In the genomic region with DNA sequence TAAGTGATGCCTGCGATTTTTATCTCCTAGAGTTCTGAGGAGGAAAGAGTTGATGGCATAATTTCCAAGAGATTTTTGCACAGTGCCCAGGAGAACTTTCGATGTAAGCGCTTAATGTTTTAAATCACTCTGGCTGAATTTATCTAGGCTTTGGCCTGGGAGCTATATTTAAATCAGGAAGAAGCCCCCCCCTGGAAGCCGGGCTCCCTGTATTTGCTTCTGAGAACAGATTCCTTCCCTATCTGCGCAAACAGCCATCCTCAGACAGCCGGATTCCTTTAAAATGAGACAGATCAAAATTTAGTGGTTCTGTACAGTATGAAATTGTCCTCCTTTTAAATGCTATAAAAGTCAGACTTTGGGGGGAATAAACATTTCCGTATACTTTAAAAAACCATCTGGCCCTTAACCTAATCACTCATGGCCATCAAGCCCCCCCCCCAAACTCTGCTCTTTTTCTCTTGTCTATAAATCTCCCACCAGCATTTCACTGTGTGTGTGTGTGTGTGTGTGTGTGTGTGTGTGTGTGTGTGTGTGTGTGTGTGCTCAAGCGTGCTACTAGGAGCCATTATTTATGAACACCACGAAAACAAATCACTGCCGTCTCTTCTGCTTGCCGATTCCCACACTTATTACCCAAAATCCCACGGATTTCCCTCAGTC, we compare ENCODE assay signal across 9 mouse cellular contexts. TPM values are rescaled to one million over a fixed set of nuclear protein-coding genes. Genes with fewer than 3 reads are reported as not detected.
DNase-seq lines count a peak whose midpoint lies in the region; ATAC-seq and TF ChIP-seq lines count a peak whose summit lies in the region.
"Had no signal": no experiment of that assay in that cellular context is flagged by ENCODE, and none has a peak within 500 bp of the region (broad histone marks: within the 10 kb centered on the region; RNA-seq: fewer than 3 reads in every experiment).

No protein-coding gene starts in this region.

- H3K27me3 ChIP-seq in heart, embryonic 11.5 days (ENCODE audit: control insufficient read depth, insufficient read depth, low read length): peaks cover 35% of the 10 kb centered on the region
- peaks cover 13% of the 10 kb centered on the region for H3K27me3 ChIP-seq in forebrain, embryonic 13.5 days
- H3K27me3 ChIP-seq in midbrain, postnatal 0 days (ENCODE audit: insufficient read depth, low read length): no peaks in the 10 kb centered on the region
- H3K27me3 ChIP-seq: CH12.LX had no signal

- H3K4me3 ChIP-seq in heart, embryonic 11.5 days (ENCODE audit: low read depth, low read length): peak overlapping the region; percentile 79
- no peak overlapping the region for H3K4me3 ChIP-seq in forebrain, embryonic 13.5 days
- H3K4me3 ChIP-seq in midbrain, postnatal 0 days (ENCODE audit: low read depth, low read length): peak overlapping the region; percentile 74; the same call in 1 of the 2 replicates

- intact Hi-C loops in heart, postnatal 25 days (cut with DNase I): loop anchor here (5.0 kb wide), 1 partner anchor 88 kb away; no protein-coding TSS in a partner anchor

- no peaks in the 10 kb centered on the region for H3K36me3 ChIP-seq in heart, embryonic 11.5 days (ENCODE audit: control insufficient read depth, insufficient read depth, low read length)
- no peaks in the 10 kb centered on the region for H3K36me3 ChIP-seq in forebrain, embryonic 13.5 days (ENCODE audit: poor library complexity, severe bottlenecking)
- no peaks in the 10 kb centered on the region for H3K36me3 ChIP-seq in midbrain, postnatal 0 days (ENCODE audit: insufficient read depth, low read length)

- no peak for ATAC-seq in heart, embryonic 11.5 days (replicated peaks; ENCODE audit: insufficient number of reproducible peaks, low FRiP score, low TSS enrichment)
- ATAC-seq in forebrain, embryonic 13.5 days: no peak
- ATAC-seq in midbrain, postnatal 0 days (ENCODE audit: low FRiP score): no peak

- DNase-seq in heart, postnatal 25 days (ENCODE audit: low spot score): no peak
- peak; percentile 60 for DNase-seq in kidney, postnatal 14 days
- DNase-seq in midbrain, postnatal 0 days (ENCODE audit: low spot score): no peak
- DNase-seq in frontal cortex, postnatal 25 days (ENCODE audit: low spot score in 2 of 2): no peak
- no peak for DNase-seq in right cerebral cortex, adult 2 months (ENCODE audit: low spot score in 2 of 2)
- DNase-seq in urinary bladder, adult 2 months (ENCODE audit: low spot score): no peak

- 38% methylated on average over 12 of the region's 12 CpGs for WGBS in heart, embryonic 11.5 days (ENCODE audit: insufficient replicate concordance)
- WGBS in forebrain, embryonic 13.5 days: 46% methylated on average over 12 of the region's 12 CpGs
- 48% methylated on average over 12 of the region's 12 CpGs for WGBS in midbrain, postnatal 0 days

- H3K4me1 ChIP-seq in heart, embryonic 11.5 days (ENCODE audit: control insufficient read depth, insufficient read depth, low read length): peaks cover 6% of the 10 kb centered on the region; the same call in 1 of the 2 replicates
- peaks cover 30% of the 10 kb centered on the region for H3K4me1 ChIP-seq in forebrain, embryonic 13.5 days
- peaks cover 6% of the 10 kb centered on the region; the same call in 1 of the 2 replicates for H3K4me1 ChIP-seq in midbrain, postnatal 0 days (ENCODE audit: insufficient read depth, low read length)

- TF ChIP-seq CTCF in midbrain, postnatal 0 days (IDR thresholded peaks at IDR 0.05): no peak

- H3K4me2 ChIP-seq in heart, embryonic 11.5 days: peak overlapping the region; percentile 98
- peak overlapping the region; percentile 92 for H3K4me2 ChIP-seq in forebrain, embryonic 13.5 days
- peak overlapping the region; percentile 99 for H3K4me2 ChIP-seq in midbrain, postnatal 0 days (ENCODE audit: low read depth, low read length, poor library complexity, severe bottlenecking)

- no peaks in the 10 kb centered on the region for H3K9me3 ChIP-seq in heart, embryonic 11.5 days (replicated peaks; ENCODE audit: control insufficient read depth, low read length)
- H3K9me3 ChIP-seq in forebrain, embryonic 13.5 days (replicated peaks): no peaks in the 10 kb centered on the region
- H3K9me3 ChIP-seq in midbrain, postnatal 0 days (ENCODE audit: low read length): no peaks in the 10 kb centered on the region

- no peak overlapping the region for H3K27ac ChIP-seq in heart, embryonic 11.5 days (ENCODE audit: low read depth, low read length)
- no peak overlapping the region for H3K27ac ChIP-seq in forebrain, embryonic 13.5 days
- H3K27ac ChIP-seq in midbrain, postnatal 0 days (ENCODE audit: low read depth, low read length): no peak overlapping the region

- no peak overlapping the region for H3K9ac ChIP-seq in heart, embryonic 11.5 days (ENCODE audit: low read depth, low read length)
- H3K9ac ChIP-seq in forebrain, embryonic 13.5 days: no peak overlapping the region
- H3K9ac ChIP-seq in midbrain, postnatal 0 days (replicated peaks; ENCODE audit: low read length, poor library complexity, severe bottlenecking): no peak overlapping the region

RNA-seq across cellular contexts. Expression of gene Sox5, which starts 1.7 kb away (rescaled TPM):
- polyA plus RNA-seq in heart, embryonic 11.5 days (2014; fragmentation: Nextera tagmentation; extraction: Ambion mirVana): 11.4 and 16.2 TPM in 2 replicates
- total RNA-seq in heart, postnatal 25 days (2021): 1 to 10 TPM; 2.8 to 2.9 TPM
- 152 and 198 TPM in 2 replicates for polyA plus RNA-seq in forebrain, embryonic 13.5 days (2015; fragmentation: Nextera tagmentation; extraction: Ambion mirVana)
- 11.3 and 17.7 TPM in 2 replicates for total RNA-seq in midbrain, postnatal 0 days (2014; rRNA removed)
- polyA plus RNA-seq in midbrain, postnatal 0 days (2015; fragmentation: Nextera tagmentation; extraction: Ambion mirVana): 25.0 and 25.3 TPM in 2 replicates
- polyA plus RNA-seq in urinary bladder, adult 2 months (2012; rRNA removed): 7.3 and 10.0 TPM in 2 replicates
